11 mouse cellular contexts compared by ENCODE assay signal in genomic region chrX:52261546-52261945, GRCm38 (mm10).
A peak's percentile ranks its signal among the peaks of the same experiment; 100 is the strongest.
DNase-seq lines count a peak whose midpoint lies in the region; ATAC-seq lines count a peak whose summit lies in the region.
"Had no signal": no experiment of that assay in that cellular context is flagged by ENCODE, and none has a peak within 500 bp of the region (broad histone marks: within the 10 kb centered on the region; RNA-seq: fewer than 3 reads in every experiment).

No protein-coding gene starts in this region.

- no peak overlapping the region for H3K4me3 ChIP-seq in heart, embryonic 11.5 days (ENCODE audit: low read depth, low read length)
- no peak overlapping the region for H3K4me3 ChIP-seq in hindbrain, embryonic 11.5 days (ENCODE audit: low read depth, low read length)

- H3K4me2 ChIP-seq in heart, embryonic 11.5 days, result no peak overlapping the region
- no peak overlapping the region for H3K4me2 ChIP-seq in hindbrain, embryonic 11.5 days (replicated peaks; ENCODE audit: low read depth, low read length)

- no peaks in the 10 kb centered on the region for H3K4me1 ChIP-seq in heart, embryonic 11.5 days (ENCODE audit: control insufficient read depth, insufficient read depth, low read length)
- no peaks in the 10 kb centered on the region for H3K4me1 ChIP-seq in hindbrain, embryonic 11.5 days (replicated peaks; ENCODE audit: control insufficient read depth, insufficient read depth, low read length)

- H3K36me3 ChIP-seq in heart, embryonic 11.5 days (ENCODE audit: control insufficient read depth, insufficient read depth, low read length), result no peaks in the 10 kb centered on the region
- H3K36me3 ChIP-seq in hindbrain, embryonic 11.5 days (ENCODE audit: control insufficient read depth, insufficient read depth, low read length), result no peaks in the 10 kb centered on the region

- ATAC-seq in heart, embryonic 11.5 days (replicated peaks; ENCODE audit: insufficient number of reproducible peaks, low FRiP score, low TSS enrichment), result no peak
- no peak for ATAC-seq in hindbrain, embryonic 11.5 days (ENCODE audit: low FRiP score)
- no peak for ATAC-seq in CD4-positive, CD25-positive, alpha-beta regulatory T cell, adult 4 months
- ATAC-seq: forebrain, postnatal 0 days had no signal

- no peaks in the 10 kb centered on the region for H3K27me3 ChIP-seq in heart, embryonic 11.5 days (ENCODE audit: control insufficient read depth, insufficient read depth, low read length)
- no peaks in the 10 kb centered on the region for H3K27me3 ChIP-seq in hindbrain, embryonic 11.5 days (ENCODE audit: control insufficient read depth, insufficient read depth, low read length)

- WGBS in heart, embryonic 11.5 days (ENCODE audit: insufficient replicate concordance), result 58% methylated on average over 7 of the region's 7 CpGs
- 82% methylated on average over 7 of the region's 7 CpGs for WGBS in hindbrain, embryonic 11.5 days

- 0 out of 2 replicates have a peak overlapping the region, but pooled peaks have one; percentile 10 for H3K27ac ChIP-seq in heart, embryonic 11.5 days (ENCODE audit: low read depth, low read length)
- H3K27ac ChIP-seq in hindbrain, embryonic 11.5 days (ENCODE audit: low read depth, low read length), result no peak overlapping the region
- H3K27ac ChIP-seq: kidney, postnatal 0 days had no signal

- no peak overlapping the region for H3K9ac ChIP-seq in heart, embryonic 11.5 days (ENCODE audit: low read depth, low read length)
- no peak overlapping the region for H3K9ac ChIP-seq in hindbrain, embryonic 11.5 days (ENCODE audit: low read depth, low read length)
- H3K9ac ChIP-seq: forebrain, postnatal 0 days had no signal

- DNase-seq in adrenal gland, adult (ENCODE audit: inconsistent age in 2 of 2, low spot score in 1 of 2), result peak; percentile 20 to 79
- no peak for DNase-seq in adrenal gland, postnatal 4 days (ENCODE audit: low spot score in 2 of 2)
- DNase-seq in adrenal gland, adult 2 months, result peak; percentile 52
- DNase-seq in kidney, postnatal 4 days, result peak; percentile 6 to 20
- DNase-seq in hindbrain, embryonic 11.5 days (ENCODE audit: low spot score), result no peak
- no peak for DNase-seq in urinary bladder, postnatal 36 days (ENCODE audit: low spot score in 2 of 2)
- DNase-seq: right cerebral cortex, postnatal 14 days had no signal

- H3K9me3 ChIP-seq in heart, embryonic 11.5 days (replicated peaks; ENCODE audit: control insufficient read depth, low read length), result no peaks in the 10 kb centered on the region
- no peaks in the 10 kb centered on the region for H3K9me3 ChIP-seq in hindbrain, embryonic 11.5 days (ENCODE audit: control insufficient read depth, low read length)

Comparison
In these comparisons a context has a peak if more than half of its experiments do, and no peak if none do; other contexts are left out.
1. DNase-seq: peak in adrenal gland, adult (2 of 2), adrenal gland, adult 2 months (single experiment) and kidney, postnatal 4 days (2 of 2); none in adrenal gland, postnatal 4 days (0 of 2), hindbrain, embryonic 11.5 days (single experiment) and urinary bladder, postnatal 36 days (0 of 2).